Mouse (Mus musculus) ES-Bruce4 (cell line): ENCODE measurements around the gene Pitpnm1.

ENCODE experiments used
- CTCF ChIP-seq: IDR thresholded peaks from one replicate; pipeline ENCODE4 v1.8.1; 2011; ENCODE audit warnings: low read depth, low read length
- EP300 ChIP-seq: IDR thresholded peaks from 2 replicates; pipeline ENCODE4 v1.6.1; 2011; ENCODE audit warnings: low read depth, low read length; ENCODE audit not compliant: insufficient read depth

DNA sequence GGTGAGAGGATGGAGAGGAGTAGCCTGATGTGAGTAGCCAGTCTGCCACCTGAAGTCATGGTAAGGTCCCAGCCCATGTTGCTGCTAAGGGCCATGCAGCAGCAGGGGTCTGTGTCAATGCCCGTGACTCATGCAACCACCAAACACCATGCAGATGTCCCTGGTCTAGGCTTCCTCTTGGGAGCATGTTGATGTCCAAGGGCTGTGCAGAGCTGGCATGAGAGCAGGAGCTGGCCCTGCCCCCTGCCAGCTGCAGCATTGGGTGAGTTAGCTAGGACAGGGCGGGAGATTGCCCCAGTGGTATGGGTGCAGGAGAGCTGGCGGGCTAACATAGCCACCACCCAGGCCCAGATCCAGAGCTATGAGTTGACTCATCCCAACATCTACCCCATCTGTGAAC is 9.4 kb upstream of the Pitpnm1 start:
- TF ChIP-seq CTCF (no peak), EP300 (no peak)
